ENCODE assay signal across 15 mouse cellular contexts in genomic region chr8:11990024-11990423, GRCm38 (mm10).
"Had no signal": no experiment of that assay in that cellular context is flagged by ENCODE, and none has a peak within 500 bp of the region (broad histone marks: within the 10 kb centered on the region; RNA-seq: fewer than 3 reads in every experiment).

No protein-coding gene starts in this region.

- H3K9ac ChIP-seq: intestine, embryonic 15.5 days; kidney, embryonic 15.5 days; lung, embryonic 15.5 days had no signal

- H3K36me3 ChIP-seq: intestine, embryonic 15.5 days; kidney, embryonic 15.5 days; lung, embryonic 15.5 days had no signal

- H3K4me2 ChIP-seq: intestine, embryonic 15.5 days; kidney, embryonic 15.5 days; lung, embryonic 15.5 days; midbrain, embryonic 11.5 days had no signal

- DNase-seq: kidney, adult 11 months; kidney, adult 8-10 months; kidney, postnatal 10 days; kidney, postnatal 36 days; layer of hippocampus, postnatal 36 days; lung, adult 18-20 months; lung, postnatal 10 days; lung, postnatal 36 days; midbrain, embryonic 14.5 days; thymus, adult 18-20 months; thymus, postnatal 36 days had no signal

- H3K27me3 ChIP-seq: lung, embryonic 15.5 days had no signal

- H3K4me1 ChIP-seq: intestine, embryonic 15.5 days; kidney, embryonic 15.5 days; lung, embryonic 15.5 days had no signal

- H3K27ac ChIP-seq: intestine, embryonic 15.5 days; kidney, embryonic 15.5 days; lung, embryonic 15.5 days had no signal

- ATAC-seq: intestine, embryonic 15.5 days had no signal

- H3K9me3 ChIP-seq: intestine, embryonic 15.5 days; kidney, embryonic 15.5 days; lung, embryonic 15.5 days had no signal

- H3K4me3 ChIP-seq: intestine, embryonic 15.5 days; kidney, embryonic 15.5 days; lung, embryonic 15.5 days had no signal
